Mouse (Mus musculus) CD4-positive, CD25-positive, alpha-beta regulatory T cell, adult 2 months (primary cell): ENCODE results near the gene Xpo6.

Experiments used
- DNase-seq: peaks from one replicate; pipeline ENCODE4 v3.0.0-alpha.2; 2012; ENCODE audit warnings: low read depth, low spot score

Xpo6 gene

GRCm38 (mm10) chr7:126127673-126128072, 72.6 kb downstream of the Xpo6 start:
- no peak for DNase-seq

GRCm38 (mm10) chr7:126126502-126126901, 73.8 kb downstream of the Xpo6 start:
- no peak for DNase-seq

GRCm38 (mm10) chr7:126121533-126121932, 78.8 kb downstream of the Xpo6 start:
- no peak for DNase-seq

- peak; percentile 36 for DNase-seq
Measured at GRCm38 (mm10) chr7:126119819-126120218, 80.5 kb downstream of the Xpo6 start.

- DNase-seq, result no peak
Measured at GRCm38 (mm10) chr7:126113263-126113662, 87.0 kb downstream of the Xpo6 start.

- DNase-seq, result no peak
Measured at GRCm38 (mm10) chr7:126111230-126111629, 89.1 kb downstream of the Xpo6 start.

GRCm38 (mm10) chr7:126109898-126110297, 90.4 kb downstream of the Xpo6 start:
- DNase-seq, result no peak

- no peak for DNase-seq
Measured at GRCm38 (mm10) chr7:126100440-126100839, 99.9 kb downstream of the Xpo6 start.

- DNase-seq, result no peak
Measured at GRCm38 (mm10) chr7:126099835-126100234, 100.5 kb downstream of the Xpo6 start.

- no peak for DNase-seq
Measured at GRCm38 (mm10) chr7:126099163-126099775, 101.0 kb downstream of the Xpo6 start.

- DNase-seq, result peak; percentile 47
Measured at GRCm38 (mm10) chr7:126097219-126097915, 102.9 kb downstream of the Xpo6 start.

- DNase-seq, result no peak
Measured at GRCm38 (mm10) chr7:126096596-126096995, 103.7 kb downstream of the Xpo6 start.

- DNase-seq, result no peak
Measured at GRCm38 (mm10) chr7:126094738-126095137, 105.6 kb downstream of the Xpo6 start.

- no peak for DNase-seq
Measured at GRCm38 (mm10) chr7:126093162-126093561, 107.1 kb downstream of the Xpo6 start.

GRCm38 (mm10) chr7:126089782-126090181, 110.5 kb downstream of the Xpo6 start:
- peak; percentile 73 for DNase-seq

GRCm38 (mm10) chr7:126088155-126088554, 112.1 kb downstream of the Xpo6 start:
- peak; percentile 65 for DNase-seq

GRCm38 (mm10) chr7:126087602-126088001, 112.7 kb downstream of the Xpo6 start:
- no peak for DNase-seq

GRCm38 (mm10) chr7:126086321-126086741, 114.0 kb downstream of the Xpo6 start:
- DNase-seq, result no peak

GRCm38 (mm10) chr7:126085154-126085553, 115.1 kb downstream of the Xpo6 start:
- DNase-seq, result no peak

- no peak for DNase-seq
Measured at GRCm38 (mm10) chr7:126083980-126084348, 116.3 kb downstream of the Xpo6 start.

GRCm38 (mm10) chr7:126083341-126083979, 116.8 kb downstream of the Xpo6 start:
- no peak for DNase-seq

- no peak for DNase-seq
Measured at GRCm38 (mm10) chr7:126082286-126082741, 118.0 kb downstream of the Xpo6 start, which contains the start of gene Gsg1l. TSS of gene Gsg1l (minus strand) at chr7:126082411.
